Mouse (Mus musculus): ENCODE data around the gene Usp26.

Gene Usp26

DNA sequence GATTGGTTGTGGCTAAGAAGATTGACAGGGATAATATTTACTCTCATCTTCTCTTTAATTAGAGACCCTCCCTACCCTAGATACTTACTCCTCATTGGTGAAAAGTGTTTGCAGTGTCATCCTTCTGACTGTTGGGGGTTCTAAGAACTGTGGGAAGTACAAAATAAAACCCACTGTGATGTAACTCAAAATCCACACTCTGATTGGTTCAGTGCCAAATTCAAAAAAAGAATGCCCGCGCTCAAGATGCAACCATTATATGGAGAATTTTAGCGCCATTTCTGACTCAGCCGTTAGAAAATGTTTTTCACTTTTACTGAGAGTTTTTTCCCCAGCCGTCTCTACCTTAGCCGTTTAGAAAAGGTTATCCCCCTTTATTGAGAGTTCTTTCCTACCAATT, at the start of gene Usp26:
Gene Usp26 (minus strand): TSS at position 101 of the 400 bp plus-strand sequence.
- ATAC-seq (ENCODE audit: low TSS enrichment), result no peak

GRCm38 (mm10) chrX:51814466-51815247, 13.6 kb upstream of the Usp26 start:
- no peak for ATAC-seq (ENCODE audit: low TSS enrichment)

DNA sequence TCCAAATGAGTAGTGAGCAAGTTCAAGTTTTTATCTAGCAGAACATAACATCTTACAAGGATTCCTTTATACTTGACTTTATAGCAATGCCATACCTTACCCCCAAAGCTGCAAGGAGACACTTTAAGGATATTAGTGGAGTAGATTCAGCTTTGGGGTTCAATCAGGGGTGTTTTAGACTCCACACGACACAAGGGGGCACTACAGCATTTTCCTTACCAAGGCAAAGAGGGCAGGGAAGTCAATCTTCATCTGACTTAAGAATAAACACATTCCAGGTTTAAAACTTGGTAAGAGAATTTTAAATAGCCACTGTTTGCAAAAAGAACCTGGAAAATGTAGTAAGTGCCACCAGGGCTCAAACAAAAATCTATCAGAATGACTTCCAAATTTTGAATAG, 33.6 kb downstream of the Usp26 start:
- ATAC-seq (ENCODE audit: low TSS enrichment), result no peak

DNA sequence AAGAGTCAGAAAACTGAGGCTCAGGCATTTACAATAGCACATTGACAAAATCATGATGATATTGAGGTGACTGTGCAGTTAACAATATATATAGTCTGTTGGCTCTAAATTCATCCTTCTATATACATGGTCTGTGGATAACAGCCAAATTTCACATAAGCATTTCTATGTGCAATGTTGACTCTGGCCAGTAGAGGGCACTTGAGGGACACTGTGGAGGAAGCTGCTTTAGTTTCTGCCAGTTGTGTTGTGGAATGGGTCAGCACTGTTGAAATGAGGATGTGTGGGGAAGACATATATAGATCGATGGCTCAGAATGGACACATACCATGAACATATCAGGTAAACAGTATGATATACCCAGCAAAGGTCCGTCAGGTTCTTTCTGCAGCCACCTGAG, 64.6 kb downstream of the Usp26 start:
- ATAC-seq (ENCODE audit: low TSS enrichment), result 0 out of 2 replicates have a peak, but pooled peaks have one; percentile 70

GRCm38 (mm10) chrX:51714086-51714745, 86.8 kb downstream of the Usp26 start:
- ATAC-seq (ENCODE audit: low TSS enrichment), result no peak

DNA sequence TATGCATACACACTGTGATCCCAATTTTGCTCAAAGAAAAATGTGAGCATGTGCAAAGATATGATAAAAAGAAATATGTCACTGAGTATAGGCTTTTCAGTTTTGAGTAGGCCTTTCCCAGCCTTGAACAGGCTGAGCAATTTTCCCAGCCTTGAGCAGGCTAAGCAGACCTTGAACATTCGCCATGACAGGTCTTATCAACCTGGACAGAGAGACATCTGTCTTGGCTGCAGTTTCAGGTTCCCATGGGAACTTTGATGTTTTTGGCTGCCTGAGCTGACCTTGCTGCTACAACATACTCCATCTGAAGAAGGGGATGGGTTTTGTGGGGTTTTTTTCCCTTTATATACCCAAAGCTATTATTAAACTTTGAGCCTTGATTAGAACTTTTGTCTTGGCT, 88.0 kb downstream of the Usp26 start:
- no peak for ATAC-seq (ENCODE audit: low TSS enrichment)
